Mouse (Mus musculus) macrophage (primary cell): Measurements from ENCODE around the gene Clec12b. TPM values are rescaled to one million over a fixed set of nuclear protein-coding genes. Genes with fewer than 3 reads are reported as not detected.

Experiments
- H3K27ac ChIP-seq: fragments of 350-480 bp; formaldehyde crosslinking; 2 replicates; pipeline ENCODE4 v1.9.0; 2021
- H3K36me3 ChIP-seq: fragments of 350-480 bp; formaldehyde crosslinking; 2 replicates; pipeline ENCODE4 v1.9.0; 2021; ENCODE audit errors: inconsistent target
- H3K4me3 ChIP-seq: fragments of 350-480 bp; formaldehyde crosslinking; 2 replicates; pipeline ENCODE4 v1.9.0; 2021; ENCODE audit errors: inconsistent target
- H3K79me2 ChIP-seq: fragments of 350-480 bp; formaldehyde crosslinking; 2 replicates; pipeline ENCODE4 v1.9.0; 2021; ENCODE audit errors: inconsistent target
- WGBS: methylation state at CpG from one replicate; pipeline ENCODE4 v1.1.7; 2026; ENCODE audit warnings: inconsistent platforms; ENCODE audit not compliant: missing documents; 5-methylcytosine and 5-hydroxymethylcytosine counted together
- polyA plus RNA-seq: library from polyadenylated mRNA; stranded (reverse); fragments of 250-400 nt; gene quantifications from 3 replicates; pipeline ENCODE4 v1.2.4, GENCODE M21; 2018; ENCODE audit warnings: inconsistent platforms

The Clec12b gene
- polyA plus RNA-seq, 1 experiment from 2014 or later, result not detected

DNA sequence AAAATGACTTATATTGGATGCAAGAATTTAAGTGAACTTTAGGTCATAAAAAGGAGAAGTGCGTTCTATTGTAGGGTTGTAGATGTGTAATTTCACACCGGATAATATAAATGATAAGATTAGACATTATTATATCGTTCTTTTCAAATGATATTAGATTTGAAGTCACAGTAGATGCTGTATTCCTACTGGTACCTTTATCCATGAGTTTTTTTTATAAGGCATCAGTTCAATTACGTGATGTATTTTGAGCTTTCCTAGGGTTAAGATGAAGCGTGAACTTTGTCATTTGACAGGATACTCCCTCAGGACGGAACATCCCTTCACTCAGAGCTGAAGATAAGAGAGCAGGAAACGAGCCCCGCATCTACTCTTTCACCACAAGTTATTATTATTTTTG is 11.3 kb upstream of the Clec12b start, which contains the start of gene Clec1b:
Gene Clec1b (plus strand): TSS at position 301 of the 400 bp plus-strand sequence.
- 90% methylated on average over 8 of the region's 8 CpGs for WGBS
- Histone ChIP-seq H3K27ac (no peak within 1 kb of the TSS), H3K79me2 (no peaks in the 10 kb centered on the region), H3K4me3 (no peak within 1 kb of the TSS), H3K36me3 (no peaks in the 10 kb centered on the region)

DNA sequence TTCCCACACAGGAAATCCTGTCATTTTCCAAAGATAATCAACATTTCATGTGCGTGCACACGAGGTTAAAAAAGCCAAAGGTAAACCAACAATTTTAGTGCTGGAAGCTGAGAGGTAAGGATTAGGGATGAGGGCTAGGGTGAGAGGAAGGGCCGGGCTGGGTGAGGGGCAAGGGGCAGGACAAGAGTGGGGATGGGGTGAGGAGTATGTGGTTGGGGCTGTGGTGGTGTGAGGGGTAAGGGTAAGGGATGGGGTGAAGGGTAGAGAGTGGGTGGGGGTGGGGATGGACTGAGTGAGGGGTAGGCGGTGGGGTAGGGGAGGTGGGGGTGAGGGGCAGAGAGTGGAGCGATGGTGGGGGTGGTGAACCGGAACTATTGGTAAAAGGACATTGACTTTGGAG is 8.1 kb upstream of the Clec12b start:
- Histone ChIP-seq H3K4me3 (no peak overlapping the region), H3K79me2 (no peaks in the 10 kb centered on the region), H3K36me3 (no peaks in the 10 kb centered on the region), H3K27ac (no peak overlapping the region)
- WGBS, result 72% methylated on average over 6 of the region's 6 CpGs

DNA sequence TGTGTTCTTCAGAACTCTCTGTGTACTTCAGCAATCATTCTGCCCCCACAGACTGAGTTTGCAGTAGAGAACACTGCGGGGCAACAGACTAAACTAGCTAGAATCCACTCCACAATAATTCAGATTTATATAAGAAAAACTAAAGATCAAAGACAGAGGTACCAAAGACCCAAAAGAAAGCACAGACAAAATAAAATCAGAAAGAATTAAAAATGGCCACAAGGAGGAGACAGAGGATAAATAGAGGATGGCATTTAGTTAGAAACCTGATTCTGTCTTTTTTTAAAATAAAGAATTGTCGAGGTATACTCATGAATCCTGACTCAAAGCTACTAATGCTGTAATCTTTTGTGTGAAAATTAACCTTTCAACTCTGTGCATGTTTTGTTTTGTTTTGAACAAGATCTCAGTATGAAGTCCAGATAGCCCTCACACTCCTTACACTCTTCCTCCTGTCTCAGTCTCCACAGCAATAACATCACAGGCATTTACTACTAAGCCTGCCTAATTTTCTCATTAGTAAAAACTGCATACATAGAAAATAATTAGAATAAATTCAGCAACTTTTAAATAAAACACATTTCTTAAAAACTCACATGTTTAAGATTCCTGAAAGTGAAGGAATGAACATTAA is 7.5 kb upstream of the Clec12b start:
- Histone ChIP-seq H3K4me3 (no peak overlapping the region), H3K36me3 (no peaks in the 10 kb centered on the region), H3K79me2 (no peaks in the 10 kb centered on the region), H3K27ac (no peak overlapping the region)
- WGBS, result 16% methylated on average over 2 of the region's 2 CpGs

DNA sequence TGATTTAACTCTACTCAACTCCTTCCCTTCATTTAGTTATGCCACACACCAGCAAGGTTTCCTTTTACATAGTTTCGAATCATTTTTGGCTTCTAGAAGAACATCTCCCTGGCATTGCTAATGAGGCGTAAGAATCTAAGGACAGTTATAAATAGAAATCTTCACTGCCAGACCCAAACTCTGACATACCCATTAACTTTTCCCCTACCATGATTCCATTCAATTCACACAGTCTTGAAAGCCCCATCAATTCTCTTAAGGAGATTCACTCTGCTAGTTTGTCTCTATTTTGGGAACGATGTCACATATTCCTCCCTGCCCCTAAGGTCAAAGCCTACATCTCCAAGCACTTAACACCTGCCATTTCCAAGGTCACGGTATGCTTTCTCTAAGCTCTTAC is 674 bp downstream of the Clec12b start:
- Histone ChIP-seq H3K79me2 (no peaks in the 10 kb centered on the region), H3K27ac (no peak overlapping the region), H3K4me3 (no peak overlapping the region), H3K36me3 (no peaks in the 10 kb centered on the region)
- 97% methylated on average over 4 of the region's 4 CpGs for WGBS

DNA sequence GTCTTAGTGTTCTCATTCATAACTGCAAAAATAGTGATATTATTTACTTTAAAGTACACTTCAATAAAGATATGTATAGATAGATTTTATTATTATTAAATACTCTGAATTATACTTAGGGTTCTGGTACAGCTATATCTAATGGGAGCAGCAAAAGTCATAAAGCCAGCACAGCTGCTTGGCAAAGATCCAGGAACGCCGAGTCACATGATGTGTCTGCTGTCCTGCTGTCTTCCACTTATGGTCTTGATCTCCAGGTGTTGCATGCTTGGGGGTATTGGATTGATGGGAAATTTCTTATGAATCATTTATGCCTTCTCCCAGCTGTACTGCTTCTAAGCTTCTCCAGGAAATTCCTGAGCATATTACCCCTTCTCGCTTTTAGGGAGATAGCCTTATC is 2.2 kb downstream of the Clec12b start:
- H3K79me2 ChIP-seq, result no peaks in the 10 kb centered on the region
- H3K36me3 ChIP-seq, result no peaks in the 10 kb centered on the region
- no peak overlapping the region for H3K27ac ChIP-seq
- H3K4me3 ChIP-seq, result no peak overlapping the region
- 71% methylated on average over 3 of the region's 3 CpGs for WGBS

DNA sequence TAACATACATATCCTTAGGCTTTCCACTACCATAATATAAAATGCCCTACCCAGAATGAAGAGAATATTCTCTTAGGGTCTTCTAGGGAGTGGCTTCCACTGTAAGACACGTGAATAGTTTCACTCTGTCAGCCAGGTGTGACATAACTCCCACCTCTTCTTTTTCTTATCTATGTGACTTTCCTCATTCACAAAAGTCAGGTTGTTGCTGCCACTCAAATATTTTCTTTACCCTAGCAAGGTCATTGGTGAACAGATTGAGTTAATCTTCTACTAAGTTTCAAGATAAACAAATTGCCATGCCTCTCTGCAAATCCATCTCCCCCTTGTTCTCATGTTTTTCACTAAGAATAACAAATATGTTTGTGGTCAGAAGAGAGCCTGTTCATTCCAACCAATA is 3.9 kb downstream of the Clec12b start:
- whole genome bisulfite sequencing, result 100% methylated on average over 1 of the region's 1 CpGs
- Histone ChIP-seq H3K27ac (no peak overlapping the region), H3K4me3 (no peak overlapping the region), H3K36me3 (no peaks in the 10 kb centered on the region), H3K79me2 (no peaks in the 10 kb centered on the region)

DNA sequence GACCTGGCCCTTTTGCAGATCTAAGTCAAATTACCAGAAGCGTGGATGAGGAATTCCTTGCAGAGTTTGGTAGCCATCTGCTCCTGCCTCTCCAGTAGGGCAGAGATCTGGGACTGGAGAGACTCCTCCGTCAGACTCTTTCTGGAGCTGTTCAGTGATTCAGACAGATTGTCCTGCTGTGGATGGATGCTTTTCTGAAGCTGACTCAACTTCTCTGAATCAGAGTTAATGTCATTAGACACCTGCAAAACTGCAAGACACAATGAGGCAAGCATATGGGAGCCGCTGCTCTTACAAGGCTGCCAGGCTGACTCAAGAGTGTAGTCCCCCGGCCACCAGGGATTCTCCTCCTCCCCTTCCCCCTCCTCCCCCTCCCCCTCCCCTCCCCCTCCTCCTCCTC is 5.2 kb downstream of the Clec12b start:
- H3K27ac ChIP-seq, result no peak overlapping the region
- H3K79me2 ChIP-seq, result no peaks in the 10 kb centered on the region
- WGBS, result 100% methylated on average over 2 of the region's 4 CpGs
- no peak overlapping the region for H3K4me3 ChIP-seq
- H3K36me3 ChIP-seq, result no peaks in the 10 kb centered on the region

DNA sequence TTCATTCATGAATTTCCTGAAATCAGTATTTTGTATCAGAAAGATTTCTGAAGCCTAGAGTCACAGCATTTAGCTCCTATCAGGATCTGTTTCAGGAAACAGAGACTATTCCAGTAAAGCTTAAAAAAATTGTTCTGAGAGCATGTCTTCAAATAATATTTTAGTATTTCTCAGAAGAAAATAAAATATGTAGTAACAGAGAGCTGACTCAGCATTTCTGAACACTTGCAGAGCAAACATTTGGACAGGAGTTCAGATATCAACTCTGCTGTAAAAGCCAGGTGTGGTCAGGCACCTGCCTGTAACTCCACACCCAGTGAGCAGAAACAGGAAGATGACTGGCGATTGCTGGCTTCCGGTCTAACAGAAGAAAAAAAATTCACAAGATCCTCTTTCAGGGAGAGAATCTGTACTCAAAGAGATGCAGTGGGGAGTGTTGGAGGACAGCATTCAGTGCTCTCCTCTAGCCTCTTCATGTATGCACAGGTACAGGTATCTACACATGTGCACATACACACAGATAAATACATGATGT is 10.7 kb downstream of the Clec12b start:
- 0% methylated on average over 2 of the region's 2 CpGs for WGBS
- H3K79me2 ChIP-seq, result no peaks in the 10 kb centered on the region
- no peak overlapping the region for H3K27ac ChIP-seq
- H3K4me3 ChIP-seq, result no peak overlapping the region
- no peaks in the 10 kb centered on the region for H3K36me3 ChIP-seq

DNA sequence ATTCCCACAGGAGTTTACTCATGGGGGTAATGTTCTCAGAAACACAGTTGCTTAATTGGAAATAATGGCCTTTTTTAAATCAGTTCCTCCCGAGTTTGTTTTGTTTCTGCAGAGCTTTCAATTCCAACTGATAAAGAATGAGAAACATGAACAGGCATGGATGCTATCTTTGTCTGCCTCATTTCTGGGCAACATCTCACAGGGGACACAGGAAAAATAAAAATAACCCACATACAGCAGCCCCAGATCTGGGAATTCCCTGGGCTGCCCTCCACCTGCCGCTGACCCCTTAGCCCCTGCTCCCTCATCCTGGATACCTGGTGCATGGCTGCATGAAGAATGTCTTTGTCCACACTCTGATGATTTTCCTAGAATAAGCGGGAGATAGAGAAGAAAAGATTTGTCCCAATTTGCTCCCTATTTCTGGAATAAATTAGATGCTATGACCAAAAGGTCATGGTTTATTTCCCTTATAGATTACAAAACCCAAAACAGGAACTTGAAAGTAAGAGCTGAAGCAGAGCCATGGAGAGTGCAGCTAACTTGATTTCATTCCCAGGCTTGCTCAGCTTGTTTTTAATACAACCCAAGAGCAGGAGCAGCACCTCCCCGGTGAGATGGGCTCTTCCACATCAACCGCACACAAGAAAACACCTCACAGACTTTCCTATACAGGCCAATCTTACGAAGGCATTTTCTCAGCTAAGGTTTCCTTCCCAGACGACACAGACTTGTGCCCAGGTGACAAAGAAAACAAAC is 16.1 kb downstream of the Clec12b start:
- Histone ChIP-seq H3K27ac (no peak overlapping the region), H3K4me3 (no peak overlapping the region), H3K36me3 (peaks cover 16% of the 10 kb centered on the region; the same call in 1 of the 2 replicates), H3K79me2 (peaks cover 2% of the 10 kb centered on the region)
- 56% methylated on average over 7 of the region's 7 CpGs for WGBS

DNA sequence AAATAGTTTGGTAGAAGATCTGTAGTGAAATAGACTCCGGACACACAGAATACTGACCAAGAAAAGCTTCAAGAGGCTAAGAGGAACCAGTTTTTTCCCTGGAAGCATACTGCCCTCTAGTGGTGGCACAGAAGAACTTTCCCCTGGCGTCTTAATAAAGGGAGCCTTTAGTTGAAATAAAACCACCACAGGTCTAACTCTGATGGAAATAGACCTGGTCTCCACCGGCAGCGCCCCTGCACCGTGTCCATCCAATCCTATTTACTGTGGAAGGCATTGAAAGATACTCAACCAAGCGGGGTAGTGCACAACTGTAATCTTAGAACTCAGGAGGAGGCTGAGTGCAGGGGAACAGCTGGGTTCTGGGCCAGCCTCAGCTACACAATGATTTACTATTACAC is 19.7 kb downstream of the Clec12b start:
- Histone ChIP-seq H3K79me2 (peaks cover 23% of the 10 kb centered on the region), H3K27ac (no peak overlapping the region), H3K4me3 (no peak overlapping the region), H3K36me3 (peaks cover 22% of the 10 kb centered on the region; the same call in 1 of the 2 replicates)
- WGBS, result 2% methylated on average over 6 of the region's 6 CpGs

DNA sequence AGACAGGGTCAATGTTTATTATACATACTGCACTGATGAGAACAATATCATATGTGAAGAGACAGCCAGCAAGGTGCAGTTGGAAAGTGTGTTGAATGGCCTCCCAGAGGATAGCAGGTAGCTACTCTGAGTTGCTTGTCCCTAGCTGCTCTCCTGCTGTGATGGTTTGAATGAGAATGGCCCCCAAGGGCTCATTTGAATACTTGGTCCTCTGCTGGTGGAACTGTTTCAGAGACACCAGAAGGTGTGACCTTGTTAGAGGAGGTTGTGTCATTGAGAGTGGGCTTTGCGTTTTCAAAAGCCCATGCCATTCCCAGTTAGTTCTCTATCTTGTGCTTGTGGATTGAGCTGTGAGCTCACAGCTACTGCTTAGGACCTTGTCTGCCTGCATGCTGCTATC is 21.7 kb downstream of the Clec12b start:
- Histone ChIP-seq H3K27ac (peak overlapping the region; percentile 27), H3K36me3 (peaks cover 22% of the 10 kb centered on the region; the same call in 1 of the 2 replicates), H3K4me3 (no peak overlapping the region), H3K79me2 (peaks cover 43% of the 10 kb centered on the region)
- 86% methylated on average over 1 of the region's 1 CpGs for WGBS

DNA sequence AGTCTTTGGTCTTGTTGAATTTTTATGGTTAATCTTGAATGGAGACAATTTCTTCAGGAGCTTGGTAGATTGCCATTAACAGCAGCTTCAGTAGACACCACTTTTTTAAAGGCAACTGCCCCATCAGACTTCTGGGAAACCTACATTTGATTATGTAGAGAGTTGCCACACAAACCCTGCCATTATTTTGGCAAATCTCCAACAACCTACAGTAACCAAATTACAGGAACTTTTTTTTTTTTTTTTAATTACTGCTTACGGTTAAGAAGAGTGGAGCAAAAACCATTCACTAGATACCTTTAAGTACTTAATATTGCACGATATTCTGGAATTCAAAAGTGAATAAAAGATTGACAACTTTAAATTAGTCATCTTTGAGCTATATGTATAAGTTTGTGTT is 26.2 kb downstream of the Clec12b start:
- WGBS, result 89% methylated on average over 2 of the region's 2 CpGs
- peaks cover 84% of the 10 kb centered on the region for H3K79me2 ChIP-seq
- H3K4me3 ChIP-seq, result no peak overlapping the region
- peaks cover 42% of the 10 kb centered on the region for H3K36me3 ChIP-seq
- no peak overlapping the region for H3K27ac ChIP-seq

DNA sequence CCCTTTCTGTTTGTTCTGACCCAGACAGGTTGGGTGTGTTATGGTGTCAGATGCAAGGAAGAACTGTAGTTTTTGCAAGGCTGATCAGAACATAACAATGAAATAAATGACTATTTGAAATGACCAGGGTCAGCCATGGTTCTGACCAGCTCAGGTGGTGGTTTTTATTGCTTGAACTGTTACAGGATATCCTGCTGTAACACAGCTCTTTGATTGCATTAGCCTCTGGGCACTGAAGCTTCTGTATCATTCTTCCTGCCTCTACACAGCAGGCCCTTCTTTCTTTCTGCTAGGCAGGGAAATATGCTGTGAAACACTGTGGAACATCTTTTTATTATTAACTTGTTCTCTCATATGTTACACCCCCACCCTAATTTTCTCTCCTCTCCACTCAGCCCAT is 29.2 kb downstream of the Clec12b start:
- H3K36me3 ChIP-seq, result peaks cover 49% of the 10 kb centered on the region
- H3K4me3 ChIP-seq, result no peak overlapping the region
- H3K79me2 ChIP-seq, result peaks cover 98% of the 10 kb centered on the region
- no peak overlapping the region for H3K27ac ChIP-seq

DNA sequence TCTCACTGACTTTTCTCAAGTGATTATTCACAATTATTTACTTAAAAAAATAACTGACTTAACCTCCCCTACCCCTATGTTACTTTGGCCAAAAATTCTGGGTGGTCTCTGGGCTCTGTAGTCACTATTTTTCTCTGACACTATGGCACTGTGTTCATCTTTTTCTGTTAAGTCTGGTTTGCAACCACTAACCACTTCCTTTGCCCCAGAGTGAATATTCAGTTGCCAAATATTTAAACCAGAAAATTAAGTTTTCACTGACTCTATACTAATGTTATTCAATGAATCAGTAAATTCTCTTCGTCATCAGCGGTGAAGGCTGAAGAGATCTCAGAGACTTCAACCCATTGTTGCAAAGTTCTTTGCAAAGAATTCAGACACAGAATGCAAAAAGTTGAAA is 29.9 kb downstream of the Clec12b start:
- WGBS, result 55% methylated on average over 2 of the region's 2 CpGs
- Histone ChIP-seq H3K36me3 (peaks cover 49% of the 10 kb centered on the region), H3K4me3 (no peak overlapping the region), H3K27ac (no peak overlapping the region), H3K79me2 (peaks cover 98% of the 10 kb centered on the region)

DNA sequence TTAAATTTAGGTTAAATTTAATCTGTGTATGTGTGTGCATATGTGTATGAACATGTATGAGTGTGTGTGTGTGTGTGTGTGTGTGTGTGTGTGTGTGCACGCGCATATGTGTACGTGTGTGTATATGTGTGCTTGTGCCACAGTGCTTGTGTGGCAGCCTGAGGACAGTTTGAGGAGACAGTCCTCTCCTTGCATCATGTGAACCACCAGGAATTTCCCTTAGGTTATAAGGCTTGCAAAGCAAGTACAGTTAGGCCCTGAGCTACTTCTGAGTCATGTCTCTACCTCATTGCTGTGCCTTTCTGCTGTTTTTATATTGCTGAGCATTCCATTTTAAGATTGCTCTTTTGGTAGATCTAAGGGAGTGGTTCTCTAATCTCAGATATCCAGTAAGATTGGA is 34.6 kb downstream of the Clec12b start:
- peaks cover 28% of the 10 kb centered on the region for H3K36me3 ChIP-seq
- 52% methylated on average over 3 of the region's 3 CpGs for WGBS
- H3K4me3 ChIP-seq, result peak overlapping the region; percentile 52
- H3K79me2 ChIP-seq, result peaks cover 57% of the 10 kb centered on the region
- H3K27ac ChIP-seq, result peak overlapping the region; percentile 95
